Mouse (Mus musculus): ENCODE data around the gene Mto1.

Mto1 gene

DNA sequence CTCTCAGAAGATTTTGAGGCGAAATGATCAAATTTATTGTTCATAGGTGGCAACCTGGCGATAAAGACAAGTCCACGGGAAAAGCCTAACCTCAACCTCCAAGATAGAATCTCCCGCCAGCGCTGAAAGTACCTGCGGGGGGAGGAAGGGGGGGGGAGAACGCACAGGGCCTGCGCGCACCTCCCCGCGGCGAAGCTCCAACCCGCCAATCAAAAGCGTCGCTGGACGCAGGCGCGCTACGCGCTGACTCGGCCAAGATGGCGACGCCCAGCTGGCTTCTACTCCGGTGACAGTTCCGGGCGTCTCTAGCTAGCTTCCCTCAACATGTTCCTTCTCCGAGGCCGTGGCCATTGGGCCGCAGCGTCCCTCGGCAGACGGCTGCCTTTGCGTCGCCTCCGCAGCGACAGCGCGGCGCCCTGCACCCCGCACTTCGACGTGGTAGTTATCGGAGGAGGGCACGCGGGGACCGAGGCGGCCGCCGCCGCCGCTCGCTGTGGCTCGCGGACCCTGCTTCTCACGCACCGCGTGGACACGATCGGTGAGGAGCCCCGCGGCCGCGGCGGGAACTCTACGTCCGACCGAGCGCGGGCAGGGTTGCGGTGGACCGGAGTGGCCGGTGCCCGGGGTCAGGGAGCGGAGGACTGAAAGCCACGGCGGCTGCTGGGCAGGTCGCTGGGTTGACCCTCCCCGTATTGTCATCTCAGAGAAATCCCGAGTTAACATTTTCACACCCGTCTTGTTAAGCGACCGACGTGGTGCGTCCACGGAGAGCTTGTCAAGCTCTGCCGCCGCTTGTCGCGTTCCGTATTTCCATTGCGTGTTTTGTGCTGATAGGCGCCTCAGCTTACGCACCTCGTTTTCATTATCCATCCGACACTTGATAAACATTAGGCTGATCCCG is at the start of gene Mto1, which contains the start of gene Gm17324:
Mto1 (plus strand) TSS at position 236 of the 901 bp plus-strand sequence.
Gm17324 (minus strand) TSS at position 814 of the 901 bp plus-strand sequence.
- peak; percentile 94 for DNase-seq

DNA sequence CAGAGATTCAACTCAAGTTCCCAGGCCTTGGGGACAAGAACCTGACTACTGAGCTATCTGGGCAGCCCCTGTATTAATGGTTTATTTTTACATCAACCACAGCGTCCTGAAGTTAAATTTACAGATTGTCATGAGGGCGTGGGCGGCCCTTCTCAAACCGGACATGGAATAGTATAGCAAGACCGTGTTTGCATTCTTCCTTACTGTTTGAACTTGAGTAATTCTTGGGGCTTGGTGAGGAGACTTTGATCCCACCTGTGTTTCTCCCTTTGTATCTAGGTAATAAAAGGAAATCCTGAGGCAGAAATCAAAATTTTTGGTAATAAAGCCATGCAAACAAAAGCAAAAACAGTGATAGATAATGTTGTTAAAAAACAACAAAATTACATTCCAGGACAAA is 47.4 kb upstream of the Mto1 start:
- DNase-seq = no peak

DNA sequence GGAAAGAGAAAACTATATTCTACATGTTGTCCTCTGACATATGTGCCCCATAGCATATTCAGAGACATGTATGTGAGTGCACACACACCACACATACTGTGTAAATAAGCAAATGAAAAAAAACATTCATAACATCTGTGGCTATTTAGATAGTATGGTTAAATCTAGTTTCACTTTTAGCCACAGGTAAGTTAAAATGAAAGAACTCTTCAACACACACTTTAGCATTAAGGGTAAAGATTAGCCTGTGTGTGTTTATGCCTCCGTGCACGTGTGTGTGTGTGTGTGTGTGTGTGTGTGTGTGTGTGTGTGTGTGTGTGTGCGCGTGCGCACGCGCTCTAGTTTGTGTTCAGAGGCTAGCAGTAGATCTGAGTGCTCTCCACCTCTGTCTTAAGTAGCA is 46.4 kb upstream of the Mto1 start:
- DNase-seq = no peak

DNA sequence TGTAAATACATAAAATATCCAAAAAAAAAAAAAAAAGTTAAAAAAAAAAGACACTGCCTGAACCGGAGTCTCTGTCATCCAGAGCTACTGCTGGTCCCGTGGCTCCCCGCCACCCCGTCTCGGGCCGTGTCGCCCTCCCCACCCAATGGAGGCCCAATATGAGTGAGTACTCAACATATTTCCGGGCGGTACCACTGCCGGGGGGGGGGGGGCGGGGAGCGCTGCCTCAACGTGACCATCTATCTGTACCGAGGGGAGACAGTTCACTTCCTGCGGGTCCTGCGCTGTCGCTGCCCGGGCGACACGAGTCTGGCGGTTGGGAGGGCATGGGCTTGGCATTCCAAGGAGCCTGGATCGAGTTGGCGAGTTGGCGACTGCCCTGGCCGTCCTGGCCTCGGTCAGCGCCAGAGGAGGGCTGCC is 20.6 kb upstream of the Mto1 start:
- peak; percentile 51 for DNase-seq

DNA sequence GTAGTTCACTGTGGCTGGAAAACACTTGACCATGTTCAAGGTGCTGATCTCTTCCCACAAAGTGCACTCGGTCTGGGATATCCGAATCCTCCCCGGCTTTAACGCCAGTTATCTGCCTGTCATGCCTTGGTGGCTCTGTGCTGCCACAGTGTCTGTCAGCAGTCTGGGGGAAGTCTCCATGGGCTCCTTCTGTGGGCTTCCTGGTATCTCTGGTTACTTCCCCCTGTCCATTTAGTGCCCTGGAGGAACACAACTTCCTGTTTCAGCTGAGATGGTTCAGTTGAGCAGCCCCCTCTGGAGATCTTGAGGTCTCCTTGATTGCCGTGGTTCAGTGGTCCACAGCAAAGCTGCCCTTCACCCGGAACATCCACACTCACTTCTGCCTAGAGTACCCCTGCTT is 19.8 kb upstream of the Mto1 start:
- DNase-seq = peak; percentile 15

DNA sequence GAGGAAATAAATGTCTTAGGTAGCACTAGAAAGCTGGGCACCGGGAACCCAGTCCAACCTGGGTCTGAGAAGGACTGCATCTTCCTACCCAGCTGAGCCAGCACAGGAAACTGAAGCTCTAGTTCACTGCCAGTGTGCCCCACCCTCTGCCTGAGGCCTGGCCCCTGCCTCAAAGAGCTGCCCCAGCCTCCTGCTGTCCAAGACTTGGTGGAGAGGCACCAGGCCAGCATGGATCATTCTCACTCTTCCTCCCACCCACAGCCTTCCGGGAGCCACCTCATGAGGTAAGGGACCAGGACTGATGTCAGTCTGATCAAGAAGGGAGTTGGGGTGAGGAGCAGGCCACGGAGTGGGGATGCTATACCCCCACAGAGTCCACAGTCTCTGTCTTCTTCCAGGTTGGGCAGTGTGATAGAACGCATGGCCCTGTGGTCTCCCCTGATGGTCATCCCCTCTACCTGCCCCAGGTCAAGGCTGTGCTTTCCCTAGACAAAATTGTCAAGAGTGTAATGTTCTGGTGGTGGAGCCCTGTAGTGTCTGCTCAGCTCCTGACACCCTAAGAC is 19.1 kb upstream of the Mto1 start:
- no peak for DNase-seq

DNA sequence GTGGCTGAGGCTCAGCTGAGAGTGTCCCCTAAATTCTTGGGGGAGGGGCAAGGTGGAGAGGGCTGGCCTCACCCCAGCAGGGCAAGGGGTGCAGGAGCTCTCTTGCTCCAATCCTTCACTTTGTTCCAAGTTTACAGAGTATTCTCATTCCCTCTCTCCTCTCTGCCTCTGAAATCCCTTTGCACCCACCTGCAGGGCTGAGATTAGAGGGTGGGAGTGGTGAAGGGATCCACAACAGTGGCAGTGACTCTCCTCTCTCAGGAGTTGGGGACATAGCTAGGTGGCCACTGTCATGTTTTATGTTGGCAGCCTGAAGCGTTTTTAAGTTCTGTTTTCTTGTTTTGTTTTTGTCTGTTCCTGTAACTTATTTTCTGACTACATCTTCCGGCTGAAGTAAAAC is 18.5 kb upstream of the Mto1 start:
- DNase-seq = no peak

DNA sequence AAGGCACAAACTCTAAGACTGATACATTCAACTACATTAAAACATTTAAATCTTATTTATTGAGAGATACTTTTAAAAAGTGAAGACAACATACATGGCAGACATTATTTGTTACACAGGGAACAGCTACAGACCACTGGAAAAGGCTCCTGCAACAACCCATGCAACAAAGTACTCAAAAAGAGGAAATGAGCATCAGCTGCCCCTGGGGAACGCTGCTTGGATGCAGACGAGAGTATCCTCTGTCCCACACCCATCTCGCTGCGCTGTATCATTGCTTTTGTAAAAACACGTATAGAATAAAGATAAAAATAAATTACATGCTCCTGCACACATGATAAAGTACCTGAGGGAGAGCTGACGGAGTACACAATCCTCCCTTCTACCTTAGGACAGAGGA is 17.5 kb upstream of the Mto1 start:
- no peak for DNase-seq

DNA sequence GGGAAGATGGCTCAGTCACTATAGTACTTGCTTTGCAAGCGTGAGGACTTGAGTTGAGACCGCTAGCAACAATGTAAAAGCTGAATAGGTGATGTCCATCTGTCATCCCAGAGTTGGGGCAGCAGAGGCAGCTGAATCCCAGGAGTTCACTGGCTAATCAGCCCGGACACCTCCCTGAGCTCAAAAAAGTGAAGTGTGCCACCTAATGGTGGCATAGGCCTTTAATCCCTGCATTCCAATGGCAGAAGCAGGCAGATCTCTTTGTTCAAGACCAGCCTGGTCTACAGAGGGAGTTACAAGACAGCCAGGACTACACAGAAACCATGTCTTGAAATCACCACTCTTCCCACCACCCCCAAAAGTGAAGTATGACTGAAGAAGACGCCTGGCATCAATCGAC is 15.5 kb upstream of the Mto1 start:
- DNase-seq = no peak

DNA sequence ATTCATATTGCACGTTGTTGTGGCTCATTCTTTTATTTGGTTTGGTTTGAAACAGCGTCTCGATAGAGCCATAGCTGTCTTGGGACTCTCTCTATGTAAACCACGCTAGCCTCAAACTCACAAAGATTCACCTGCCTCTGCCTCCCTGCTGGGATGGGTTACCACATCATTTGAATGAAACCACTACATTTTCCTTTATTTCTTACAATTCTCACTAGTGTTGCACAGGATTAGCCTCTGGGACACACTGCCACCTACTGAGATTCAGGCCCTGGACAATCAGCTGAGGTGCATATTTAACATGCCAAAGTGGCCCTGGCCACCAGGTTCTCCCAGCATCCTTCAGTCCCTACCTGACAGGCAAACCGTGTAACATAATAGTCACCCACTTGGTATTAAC is 8.6 kb upstream of the Mto1 start:
- DNase-seq = no peak

DNA sequence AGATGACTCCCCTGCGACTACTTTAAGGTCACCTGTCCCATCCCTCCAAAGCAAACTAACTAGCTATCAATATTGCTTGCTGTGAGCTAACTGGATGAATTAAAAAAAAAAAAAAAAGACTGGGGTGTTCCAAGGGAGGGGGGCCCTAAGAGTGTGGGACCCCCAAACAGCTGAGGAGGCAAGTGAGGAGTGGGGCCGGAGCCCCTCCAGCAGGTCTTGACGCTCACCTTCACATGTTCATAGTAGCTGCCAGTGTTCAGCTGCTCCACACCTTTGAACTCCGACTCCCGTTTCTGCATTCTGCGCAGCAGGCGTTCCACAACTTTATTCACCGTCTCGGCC is 5.8 kb upstream of the Mto1 start:
- DNase-seq = no peak

DNA sequence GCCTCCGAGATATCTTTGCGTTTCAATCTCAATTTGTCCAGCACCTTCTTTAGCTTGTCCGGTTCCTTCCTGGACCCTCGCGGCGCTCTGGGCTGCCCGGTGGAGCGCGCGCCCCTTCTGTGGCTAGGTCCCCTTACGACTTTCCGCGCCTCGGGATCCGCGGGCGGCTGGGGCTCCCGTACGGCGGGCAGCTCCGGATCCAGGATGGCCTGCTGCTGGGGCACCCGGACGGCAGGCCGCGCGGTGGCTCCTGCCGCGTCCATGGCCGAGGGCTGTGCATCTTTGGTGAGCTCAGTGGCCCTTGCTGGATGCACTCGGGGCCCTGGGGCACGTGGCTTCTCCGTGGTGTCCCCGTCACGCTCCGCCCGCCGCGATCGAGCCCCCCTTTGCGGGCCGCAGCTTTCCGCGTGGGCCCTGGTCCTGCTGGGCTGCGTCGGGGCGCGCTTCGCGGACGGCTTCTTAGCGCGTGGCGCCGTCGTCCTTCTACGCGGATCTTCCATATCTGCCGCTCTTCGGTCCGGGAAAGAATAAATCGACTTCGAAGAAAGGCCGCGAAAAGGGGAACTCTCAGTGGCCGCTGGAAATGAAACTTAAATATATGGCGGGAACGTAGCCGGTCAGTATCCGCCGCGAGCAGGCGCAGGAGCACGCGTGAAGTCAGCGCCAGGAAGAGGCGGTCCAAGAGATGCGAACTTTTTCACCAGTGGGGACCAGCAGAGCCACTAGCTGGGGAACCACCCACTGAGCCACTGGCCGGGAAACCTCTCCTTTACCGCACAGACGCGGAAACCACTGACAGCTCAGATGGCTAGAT is 5.2 kb upstream of the Mto1 start, which contains the start of gene Cgas:
Cgas (minus strand) TSS at position 659 of the 814 bp plus-strand sequence.
- DNase-seq = peak; percentile 48

DNA sequence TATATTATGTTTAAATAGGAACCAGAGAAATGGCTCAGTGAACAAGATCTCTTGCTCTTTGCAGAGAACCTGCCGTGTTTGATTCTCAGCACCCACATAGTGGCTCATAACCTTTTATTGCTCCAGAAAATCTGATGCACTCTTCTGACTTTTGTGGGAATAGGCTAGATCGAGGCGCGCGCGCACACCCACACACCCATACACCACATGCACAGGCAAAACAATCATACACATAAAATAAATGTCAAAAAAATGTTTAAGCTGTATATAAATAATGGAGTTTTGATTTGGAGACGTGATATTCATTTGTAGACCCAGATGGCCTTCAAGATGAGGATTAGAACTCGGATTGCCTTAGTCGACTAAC is 419 bp upstream of the Mto1 start:
- no peak for DNase-seq

DNA sequence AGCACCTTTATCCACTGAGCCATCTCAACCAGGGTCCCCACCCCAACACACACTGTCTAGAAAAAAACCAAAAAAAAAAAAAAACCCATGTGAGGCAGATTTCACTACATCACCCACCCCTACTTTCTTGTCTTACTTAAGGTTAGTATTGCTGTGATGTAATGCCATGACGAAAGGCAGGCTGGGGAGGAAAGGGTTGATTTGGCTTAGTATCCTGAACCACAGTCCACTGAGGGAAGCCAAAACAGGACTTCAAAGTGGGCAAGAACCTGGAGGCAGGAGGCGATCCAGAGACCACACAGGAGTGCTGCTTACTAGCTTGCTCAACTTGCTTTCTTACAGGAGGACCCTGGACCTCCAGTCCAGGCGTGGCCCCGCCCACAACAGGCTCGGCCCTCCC is 2.4 kb downstream of the Mto1 start:
- DNase-seq = no peak

DNA sequence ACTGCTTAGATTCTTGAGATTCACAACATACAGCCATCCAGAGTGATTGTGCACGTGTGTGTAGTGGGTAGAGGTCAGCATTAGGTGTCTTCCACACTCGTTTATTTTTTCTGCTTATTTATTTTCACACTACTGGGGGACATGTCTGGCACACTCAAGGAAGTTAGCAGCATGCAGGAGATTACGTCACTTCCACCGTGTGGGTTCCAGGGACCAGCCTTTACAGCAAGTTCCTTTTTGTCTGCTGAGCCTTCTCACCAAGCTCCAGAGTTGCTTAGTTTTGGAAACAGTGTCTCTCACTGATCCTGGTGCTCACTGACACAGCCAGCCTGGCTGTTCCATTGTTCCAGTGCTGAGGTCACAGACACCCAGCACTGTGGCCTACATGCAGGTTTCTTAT is 3.4 kb downstream of the Mto1 start:
- no peak for DNase-seq

DNA sequence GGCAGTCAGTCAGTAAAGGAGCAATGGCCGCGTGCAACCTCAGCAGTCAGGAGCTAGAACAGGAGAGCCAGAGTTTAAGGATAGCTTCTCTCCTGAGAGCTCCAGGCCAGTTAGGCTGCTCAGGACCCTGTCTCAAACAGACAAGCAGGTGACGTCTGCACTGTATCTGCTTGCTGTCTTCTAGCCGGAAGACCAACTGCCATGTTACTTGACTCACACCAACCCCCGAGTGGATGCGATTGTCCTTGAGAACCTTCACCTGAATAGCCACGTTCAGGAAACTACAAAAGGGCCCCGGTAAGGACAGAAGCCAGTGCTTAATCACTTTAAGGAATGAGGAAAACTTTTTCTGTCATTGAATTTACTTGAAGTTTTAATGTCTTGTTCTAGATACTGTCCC is 9.0 kb downstream of the Mto1 start:
- no peak for DNase-seq

DNA sequence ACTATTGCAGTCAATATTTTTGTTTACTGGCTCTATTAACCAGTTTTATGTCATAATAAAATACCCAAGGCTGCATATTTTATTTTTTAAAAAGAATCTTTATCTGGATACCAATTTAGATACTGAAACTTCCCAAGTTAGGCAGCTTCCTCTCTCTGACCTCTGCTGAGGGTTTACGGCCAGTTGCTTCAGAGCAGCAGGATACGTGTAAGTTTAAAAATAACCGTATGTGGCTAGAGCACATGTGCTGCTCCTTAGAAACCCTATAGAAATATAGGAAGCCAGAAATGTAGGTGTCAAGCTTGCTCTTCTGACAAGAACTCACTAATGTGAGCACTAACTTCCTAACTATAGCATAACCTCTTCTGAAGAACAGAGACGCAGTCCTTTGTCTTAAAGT is 15.3 kb downstream of the Mto1 start:
- no peak for DNase-seq

DNA sequence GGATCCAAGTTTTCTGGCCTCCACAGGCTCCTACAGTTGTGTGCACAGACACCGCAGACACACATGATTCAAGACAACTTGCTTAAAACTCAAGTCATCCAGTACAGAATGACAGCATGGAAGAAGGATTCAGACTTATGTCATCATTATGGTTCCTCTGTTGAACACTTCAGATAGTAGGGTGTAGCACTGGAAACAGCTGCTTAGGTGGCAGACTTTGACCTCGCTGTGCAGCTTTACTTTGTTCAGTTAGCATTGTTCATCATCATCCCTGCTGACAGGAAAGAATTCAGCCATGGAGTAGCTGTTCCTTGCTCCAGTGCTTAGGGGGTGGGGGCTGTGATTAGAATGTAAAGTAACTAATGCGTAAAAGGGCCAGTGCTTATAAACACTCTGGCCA is 17.7 kb downstream of the Mto1 start:
- no peak for DNase-seq

DNA sequence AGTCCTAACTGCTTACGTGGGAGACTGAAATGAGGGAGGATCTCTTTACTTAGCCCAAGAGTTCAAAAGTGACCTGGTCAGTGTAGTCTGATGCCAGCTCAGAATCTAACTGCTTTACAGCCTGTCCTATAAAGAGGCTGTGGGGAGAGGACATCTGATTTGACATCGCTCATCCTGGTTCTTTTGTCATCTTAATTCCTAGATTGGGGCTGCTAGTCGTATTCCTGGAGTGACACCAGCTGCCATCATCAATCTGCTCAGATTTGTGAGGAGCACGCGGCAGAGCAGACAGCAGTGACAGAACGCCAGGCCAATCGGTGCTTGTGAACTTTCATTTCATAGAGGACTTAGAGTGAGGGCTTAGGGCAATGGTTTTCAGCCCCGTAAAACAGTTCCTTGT is 25.6 kb downstream of the Mto1 start:
- no peak for DNase-seq

DNA sequence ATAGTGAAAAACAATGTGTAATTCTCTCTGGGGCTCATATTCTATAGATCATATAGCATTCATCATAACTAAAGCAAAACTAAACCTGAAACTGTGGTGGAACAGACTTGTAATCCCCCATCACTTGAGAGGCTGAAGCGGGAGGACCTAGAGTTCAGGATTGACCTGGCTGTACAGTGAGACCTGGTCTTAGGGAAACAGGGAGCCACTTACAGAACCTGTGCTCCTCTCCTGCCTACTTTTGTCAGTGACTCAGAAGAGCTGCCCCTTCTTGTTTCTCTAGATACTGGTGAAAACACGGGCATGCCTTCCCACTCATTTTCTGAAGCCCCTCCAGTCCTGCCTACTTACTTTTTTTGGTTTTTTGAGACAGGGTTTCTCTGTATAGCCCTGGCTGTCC is 26.3 kb downstream of the Mto1 start:
- DNase-seq = no peak

DNA sequence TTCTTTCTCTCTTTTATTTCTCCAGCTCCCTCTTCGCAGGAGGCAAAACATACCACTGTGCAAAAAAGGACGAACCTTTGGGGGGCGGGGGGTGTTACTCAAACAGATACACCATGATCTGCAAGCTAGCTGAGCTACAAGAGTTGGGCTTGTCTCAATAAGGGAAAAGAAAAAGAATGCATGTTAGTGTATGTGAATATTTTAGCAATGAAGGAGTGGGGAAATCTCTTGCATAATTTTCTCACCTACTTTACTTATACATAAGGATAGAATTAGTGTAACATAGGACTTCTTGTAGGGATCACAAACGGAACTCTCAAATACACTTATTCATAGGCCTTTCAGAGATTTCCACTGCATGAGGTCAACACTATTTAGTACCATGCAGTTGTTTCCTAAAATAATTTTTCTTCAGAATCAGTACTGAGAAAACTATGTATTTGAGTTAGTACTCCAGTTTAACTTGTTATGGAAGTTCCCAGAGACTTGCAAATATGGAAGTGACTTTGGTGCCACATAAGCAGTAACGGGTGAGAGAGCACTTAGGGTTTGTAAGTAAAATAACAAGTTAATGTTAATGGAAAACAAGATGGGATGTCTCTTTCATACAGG is 26.9 kb downstream of the Mto1 start:
- DNase-seq = no peak

DNA sequence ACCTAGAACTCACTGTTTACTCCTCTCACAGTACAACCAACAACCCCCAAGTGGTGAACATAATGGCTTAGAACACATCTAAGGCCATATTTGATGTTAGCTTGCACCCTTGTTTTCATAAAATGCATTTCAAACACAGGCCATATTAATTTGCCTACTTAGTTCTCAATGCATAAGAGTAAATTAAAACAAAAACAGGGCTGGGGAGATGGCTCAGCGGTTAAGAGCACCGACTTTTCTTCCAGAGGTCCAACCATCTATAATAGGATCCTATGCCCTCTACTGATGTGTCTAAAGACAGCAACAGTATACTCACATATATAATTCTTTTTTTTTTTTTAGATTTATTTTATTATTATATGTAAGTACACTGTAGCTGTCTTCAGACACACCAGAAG is 27.4 kb downstream of the Mto1 start:
- no peak for DNase-seq

DNA sequence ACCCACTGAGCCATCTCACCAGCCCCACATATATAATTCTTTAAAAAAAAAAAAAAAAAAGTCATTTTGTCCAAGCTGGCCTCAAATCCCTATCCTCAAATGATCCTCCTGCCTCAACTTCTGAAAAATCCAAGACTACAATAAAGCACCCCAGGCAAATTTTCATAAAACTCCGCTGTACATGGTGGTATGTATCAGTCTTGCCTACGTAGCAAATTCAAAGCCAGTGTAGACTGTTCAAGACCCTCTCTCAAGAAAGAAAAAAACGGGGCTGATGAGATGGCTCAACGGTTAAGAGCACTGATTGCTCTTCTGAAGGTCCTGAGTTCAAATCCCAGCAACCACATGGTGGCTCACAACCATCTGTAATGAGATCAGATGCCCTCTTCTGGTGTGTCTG is 27.9 kb downstream of the Mto1 start:
- DNase-seq = no peak

All from liver (tissue).